Mouse (Mus musculus) spleen, embryonic (tissue): ENCODE measurements around the gene Nabp1.

Source experiments
- CTCF ChIA-PET: fragments of 350-600 bp; sonication (Branson Sonifier 250); formaldehyde crosslinking; loops from one replicate; lab custom pipeline; 2022; lab: Charles Lee

Gene Nabp1

DNA sequence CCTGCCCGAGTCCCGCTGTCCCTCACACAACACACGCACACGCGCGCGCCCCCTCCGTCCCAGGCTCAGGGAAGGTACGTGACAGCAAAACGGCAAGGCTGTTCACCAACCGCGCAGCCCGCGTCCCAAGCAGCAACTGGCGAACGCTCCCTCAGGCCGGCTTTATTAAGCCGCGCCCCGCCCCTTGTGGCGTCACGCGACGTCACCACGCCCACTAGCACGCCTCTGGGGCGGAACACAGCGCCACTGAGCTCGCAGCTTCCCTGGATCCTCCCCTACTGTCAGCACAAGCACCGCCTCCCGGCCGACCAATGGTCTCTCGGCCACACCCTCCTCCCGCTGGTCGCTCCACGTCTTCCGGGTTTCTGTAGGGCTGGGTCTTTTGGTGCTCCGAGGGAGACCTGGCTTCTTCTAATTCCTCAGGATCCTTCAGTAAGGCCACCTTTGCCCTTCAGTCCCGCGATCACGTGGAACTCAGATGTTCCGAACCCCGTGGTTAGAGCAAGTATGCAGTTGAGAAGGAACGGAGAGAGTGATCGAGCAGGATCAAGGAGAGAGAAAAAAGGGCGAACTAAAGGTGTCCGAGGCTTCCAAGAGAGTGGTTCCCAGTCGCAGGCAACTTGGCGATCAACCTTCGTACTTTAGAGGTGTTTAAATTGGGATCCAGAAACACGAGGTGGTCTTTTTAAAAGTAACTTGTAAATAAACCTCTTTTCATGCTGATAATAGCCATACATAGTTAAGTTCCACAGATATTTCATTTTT is at the start of gene Nabp1:
Nabp1 (minus strand) TSS at position 164 of the 765 bp plus-strand sequence.
- CTCF ChIA-PET, result no interaction called here

DNA sequence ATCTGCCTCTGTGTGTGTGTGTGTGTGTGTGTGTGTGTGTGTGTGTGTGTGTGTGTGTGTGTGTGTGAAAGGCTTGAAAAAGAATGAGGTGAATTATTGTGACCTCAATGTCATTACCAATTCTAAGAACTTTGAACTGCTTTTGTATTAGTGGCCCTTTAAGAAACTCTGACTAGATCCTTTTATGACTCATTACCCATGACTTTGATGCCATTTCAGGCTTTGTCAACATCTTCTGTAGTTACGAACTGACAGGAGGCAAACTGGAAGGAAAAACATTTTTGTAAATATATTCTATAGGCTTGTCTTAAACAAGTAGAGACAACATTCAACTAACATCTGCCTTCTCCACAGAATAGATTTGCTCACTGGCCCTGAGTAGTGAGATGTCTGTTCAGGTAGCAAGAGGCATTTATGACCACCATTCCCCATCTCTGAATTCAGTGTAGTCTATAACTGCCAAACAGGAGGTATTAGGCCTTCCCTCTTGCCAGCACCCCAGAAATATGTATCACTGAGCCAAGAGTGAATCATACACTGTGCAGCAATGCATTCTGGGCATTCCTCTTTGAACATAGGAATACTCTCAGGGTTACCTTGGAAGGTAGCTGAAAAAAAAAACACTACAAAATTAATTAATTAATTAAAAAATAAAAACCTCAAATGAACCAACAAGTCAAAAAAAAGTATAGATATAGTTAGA is 47.5 kb upstream of the Nabp1 start:
- CTCF ChIA-PET, result no interaction called here

DNA sequence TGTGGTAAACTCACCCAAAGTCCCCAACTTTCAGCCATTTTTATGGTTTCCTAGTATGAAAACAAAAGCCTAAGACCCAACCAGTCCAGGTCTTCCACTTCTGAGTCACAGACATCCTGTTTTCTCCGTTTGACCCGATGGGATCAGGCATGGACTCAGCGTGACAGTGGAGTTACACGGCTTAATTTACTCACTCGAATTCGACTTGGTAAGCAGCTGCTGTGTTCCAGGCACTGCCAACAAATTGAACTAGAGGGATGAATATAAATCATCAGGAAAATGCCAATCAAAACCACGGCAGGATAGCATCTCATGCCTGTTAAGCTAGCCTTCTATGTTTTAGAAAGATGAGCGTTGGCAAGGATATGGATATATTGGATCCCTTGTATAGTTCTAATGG is 43.4 kb upstream of the Nabp1 start:
- CTCF ChIA-PET, result no interaction called here

DNA sequence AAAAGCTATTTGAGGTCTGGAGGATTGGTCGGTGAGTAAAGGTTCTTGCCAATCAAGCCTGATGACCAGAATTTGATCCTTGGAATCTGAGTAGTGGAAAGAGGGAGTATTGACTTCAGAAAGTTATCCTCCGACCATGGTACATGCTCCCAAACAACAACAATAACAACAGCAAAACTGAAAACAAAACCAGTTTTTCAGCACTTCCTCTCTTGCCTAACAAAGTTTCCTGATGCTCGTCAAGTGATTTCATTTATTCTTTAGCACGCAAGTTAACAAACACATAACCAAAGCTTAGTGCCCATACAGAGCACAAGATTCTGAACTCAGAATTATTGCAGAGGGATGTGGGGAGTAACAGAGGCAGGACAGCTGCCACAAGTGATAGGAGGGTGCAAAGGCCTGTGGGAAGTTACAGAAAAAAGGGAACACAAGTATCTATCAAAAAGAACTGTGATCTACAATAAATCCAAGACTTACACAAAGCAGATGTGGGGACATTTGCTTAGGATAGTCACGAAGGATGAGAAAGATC is 42.1 kb upstream of the Nabp1 start:
- CTCF ChIA-PET, result interaction anchor here (0.6 kb wide), 1 partner anchor 826 kb away, joined by 3 read pairs; no protein-coding TSS in a partner anchor

DNA sequence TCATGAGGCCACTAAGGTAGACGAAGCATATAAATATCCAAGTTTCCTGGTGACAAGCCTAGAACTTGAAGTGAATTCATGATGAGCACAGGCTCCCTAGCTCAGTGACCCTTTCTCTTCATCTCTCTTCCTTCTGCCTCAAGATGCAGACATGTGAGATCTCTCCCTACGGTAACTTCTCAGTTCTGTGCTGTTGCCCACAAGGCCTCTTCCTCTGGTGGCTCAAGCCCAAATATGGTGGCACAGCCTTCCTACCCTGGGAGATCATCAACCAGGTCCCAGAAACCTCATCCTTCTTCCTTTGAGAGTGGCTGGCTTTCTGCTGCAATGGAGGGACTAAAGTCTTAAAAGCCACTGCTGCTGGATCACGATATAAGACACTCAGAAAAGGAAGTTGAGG is 40.9 kb upstream of the Nabp1 start:
- CTCF ChIA-PET, result no interaction called here

DNA sequence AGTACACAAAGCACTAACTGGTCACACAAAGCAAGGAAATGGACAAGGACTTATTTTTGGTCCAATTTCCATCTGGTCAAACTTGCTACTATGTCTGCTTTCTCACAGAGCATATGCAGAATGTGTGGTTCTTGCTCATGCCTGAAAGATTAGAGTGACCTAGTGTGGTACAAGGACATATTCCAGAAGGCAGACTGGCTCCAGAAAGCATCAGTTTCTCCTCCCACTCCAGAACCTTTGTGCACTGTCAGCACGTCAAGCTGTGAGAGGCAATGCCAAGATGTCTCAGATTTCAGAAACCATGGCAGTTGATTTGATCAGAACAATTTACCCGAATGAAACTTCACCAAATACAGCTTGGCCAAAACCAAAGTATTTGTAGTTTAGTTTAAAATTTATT is 37.4 kb upstream of the Nabp1 start:
- CTCF ChIA-PET, result no interaction called here

DNA sequence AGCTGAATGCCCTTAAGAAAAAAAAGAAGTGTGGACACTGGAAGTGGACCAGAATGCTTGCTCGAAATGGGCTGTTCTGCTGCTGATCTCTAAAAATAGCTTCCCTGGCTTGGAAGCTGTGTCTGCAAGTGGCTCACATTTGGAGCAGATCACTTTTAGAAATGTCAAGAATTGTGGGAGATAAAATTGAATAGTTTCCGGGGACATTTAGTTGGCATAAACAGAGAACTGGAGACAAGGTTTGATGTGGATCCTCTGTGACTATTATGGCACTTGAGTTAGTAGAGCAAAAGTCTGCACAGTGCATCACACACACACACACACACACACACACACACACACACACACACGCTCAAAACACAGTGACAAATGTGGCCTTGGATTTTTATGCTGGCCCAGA is 36.8 kb upstream of the Nabp1 start:
- CTCF ChIA-PET, result no interaction called here

DNA sequence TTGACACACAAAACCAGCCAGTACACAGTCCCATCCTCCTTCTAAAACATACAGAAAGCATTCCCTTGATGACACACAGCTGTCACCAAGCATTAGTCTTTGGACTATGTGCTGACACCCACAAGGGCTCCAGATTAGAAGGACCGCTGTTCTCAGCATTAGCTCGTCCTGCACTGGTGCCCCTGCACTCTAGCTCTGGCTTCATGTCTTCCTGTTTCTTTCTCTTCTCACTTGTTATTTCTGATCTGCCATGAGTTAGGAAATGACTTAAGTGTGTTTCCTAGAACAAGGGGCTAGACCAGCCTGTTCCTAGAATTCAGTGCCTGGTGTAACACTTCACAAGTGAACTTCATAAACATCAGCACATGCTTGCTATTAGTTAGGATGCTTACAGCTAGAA is 36.2 kb upstream of the Nabp1 start:
- CTCF ChIA-PET, result no interaction called here

DNA sequence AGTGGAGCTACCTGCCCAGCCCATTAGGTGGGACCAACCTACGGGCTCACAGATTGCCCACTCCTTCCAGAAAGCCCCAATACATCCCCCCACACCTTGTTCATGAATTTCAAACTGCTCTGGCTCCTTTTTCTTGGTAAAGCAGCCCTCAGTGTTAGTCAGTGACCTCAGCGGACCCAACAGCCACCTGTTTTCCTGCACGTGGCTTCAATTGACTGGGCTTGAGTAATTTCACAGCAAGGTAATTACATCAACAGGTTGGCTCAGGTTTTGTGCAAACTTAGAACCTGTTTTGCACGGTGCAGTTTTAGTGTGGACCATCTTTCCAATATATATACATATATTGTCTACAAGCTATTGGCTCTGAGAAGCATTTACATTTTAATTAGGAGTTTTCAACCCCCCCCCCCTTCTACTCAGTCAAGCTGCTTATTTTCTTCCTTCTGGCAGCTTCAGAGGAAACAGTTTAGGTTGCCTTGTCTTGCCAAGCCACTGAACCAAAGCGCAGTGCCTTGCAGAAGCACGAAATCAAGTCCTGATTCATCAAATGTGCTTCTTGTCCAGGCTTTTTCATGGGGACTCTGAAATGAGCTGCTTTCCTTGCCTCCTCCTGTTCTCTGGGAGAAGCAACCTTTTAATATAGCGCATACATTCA is 35.0 kb upstream of the Nabp1 start:
- CTCF ChIA-PET, result interaction anchor here (0.9 kb wide), 1 partner anchor 29 kb away, joined by 3 read pairs; no protein-coding TSS in a partner anchor

DNA sequence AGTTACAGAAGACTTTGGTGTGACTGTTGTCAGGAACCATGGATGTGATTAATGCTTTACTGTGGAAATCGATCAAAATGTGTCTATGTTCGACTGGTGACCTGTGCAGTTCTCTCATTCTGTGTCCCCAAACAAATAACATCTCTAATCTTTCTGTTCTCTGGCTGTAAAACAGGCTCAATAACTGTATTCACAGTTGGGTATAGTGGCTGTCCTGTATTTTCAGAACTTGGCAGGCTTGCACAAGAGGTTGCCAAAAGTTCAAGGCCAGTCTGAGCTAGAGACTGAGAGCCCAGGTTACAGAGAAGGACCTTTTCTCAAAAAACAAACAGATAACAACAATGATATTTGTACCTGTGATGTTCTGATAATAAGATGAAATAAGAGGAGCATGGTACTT is 34.1 kb upstream of the Nabp1 start:
- CTCF ChIA-PET, result interaction anchor here (0.6 kb wide), 1 partner anchor 205 kb away, joined by 6 read pairs; no protein-coding TSS in a partner anchor

DNA sequence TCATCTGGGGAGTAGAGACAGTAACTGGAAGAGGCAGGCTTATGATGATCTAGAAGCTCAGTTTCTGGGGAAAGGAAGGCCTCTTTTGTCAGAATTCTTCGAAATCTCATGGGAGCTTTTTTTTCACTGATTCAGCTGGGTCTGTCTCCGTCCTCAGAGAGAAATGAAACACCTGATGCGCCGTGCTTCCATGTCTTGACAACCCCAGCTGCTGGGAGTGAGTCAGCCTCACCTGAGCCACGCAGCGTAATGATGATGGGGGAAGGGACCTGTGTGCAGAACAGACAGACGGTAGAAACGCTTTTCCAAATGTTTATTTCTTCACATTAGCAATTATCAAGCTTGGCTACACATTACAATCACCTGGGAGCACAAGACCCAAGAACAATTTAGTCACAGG is 31.6 kb upstream of the Nabp1 start:
- CTCF ChIA-PET, result no interaction called here

DNA sequence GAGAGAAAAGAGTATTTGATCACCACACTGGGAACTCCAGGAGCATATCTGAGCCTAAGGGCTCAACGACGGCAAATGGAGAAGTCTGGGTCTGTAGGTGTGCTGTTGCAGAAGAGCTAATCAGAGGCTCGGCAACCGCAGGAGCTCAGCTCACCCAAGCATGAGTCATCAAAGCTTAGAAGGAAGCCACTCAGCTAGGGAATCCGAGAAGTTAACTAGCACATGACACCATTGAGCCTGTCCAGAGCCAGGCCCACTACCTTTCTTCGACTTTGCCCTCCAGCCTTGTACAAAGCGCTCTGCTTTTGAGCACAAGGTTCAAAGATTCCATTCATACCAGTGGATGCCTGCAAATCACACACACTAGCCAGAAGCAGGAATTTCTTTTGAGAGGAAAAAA is 30.9 kb upstream of the Nabp1 start:
- CTCF ChIA-PET, result interaction anchor here (0.7 kb wide), 1 partner anchor 42 kb away, joined by 4 read pairs; no protein-coding TSS in a partner anchor

DNA sequence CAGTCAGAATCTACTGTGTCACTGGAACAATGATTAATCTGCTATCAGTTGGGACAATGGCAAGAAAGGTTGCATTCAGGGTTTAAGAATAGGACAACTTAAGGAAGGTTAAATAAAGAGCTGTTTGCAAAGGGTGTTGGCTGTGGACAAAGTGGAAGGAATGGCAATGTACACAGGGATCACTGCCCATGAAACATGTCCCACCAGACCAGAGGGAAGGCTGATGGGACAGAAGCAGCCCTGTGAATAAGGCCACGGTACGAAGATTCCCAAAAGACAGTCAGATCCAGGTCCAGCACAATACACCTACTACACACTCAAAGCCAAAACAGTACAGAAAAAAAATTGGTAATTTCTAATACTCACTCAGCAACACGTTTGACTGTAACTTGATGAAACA is 30.3 kb upstream of the Nabp1 start:
- CTCF ChIA-PET, result interaction anchor here (0.6 to 0.7 kb wide), 2 partner anchors 21 to 42 kb away, joined by 4 read pairs; no protein-coding TSS in a partner anchor

DNA sequence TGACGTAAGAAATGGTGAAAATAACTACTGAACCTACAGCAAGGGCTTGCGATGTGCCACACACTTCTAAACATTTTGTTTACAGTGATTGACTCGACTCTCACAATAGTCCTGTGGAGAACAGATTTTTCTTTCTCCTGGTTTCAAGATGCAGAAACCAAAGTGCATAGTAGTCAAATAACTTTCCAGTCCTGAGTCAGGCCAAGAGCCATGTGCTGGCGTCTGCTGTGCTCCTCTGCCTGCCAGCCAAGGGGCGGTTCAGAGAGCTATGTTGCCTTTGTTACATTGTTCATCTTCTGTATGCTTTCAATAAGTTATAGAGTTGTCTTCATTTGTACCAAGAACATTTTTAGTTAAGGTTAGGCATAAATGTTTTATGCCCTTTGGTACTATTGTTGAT is 29.2 kb upstream of the Nabp1 start:
- CTCF ChIA-PET, result no interaction called here

DNA sequence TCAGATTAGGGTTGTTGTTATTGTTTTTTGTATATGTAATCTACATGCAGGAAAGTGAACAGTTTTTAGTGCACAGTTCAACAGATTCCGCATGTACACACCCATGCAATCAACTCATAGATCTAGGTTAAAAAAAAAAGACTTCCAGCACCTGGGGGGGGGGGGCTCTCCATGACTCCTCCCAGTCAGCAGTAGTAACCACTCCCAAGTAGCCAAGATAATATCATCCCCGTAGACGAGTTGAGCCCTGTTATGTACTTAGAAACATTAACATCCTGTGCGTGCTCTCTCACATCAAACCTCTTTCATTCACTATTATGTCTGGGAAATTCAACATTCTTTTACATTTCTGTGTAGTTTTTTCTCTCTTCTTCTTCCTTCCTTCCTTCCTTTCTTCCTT is 28.0 kb upstream of the Nabp1 start:
- CTCF ChIA-PET, result interaction anchor here (0.8 kb wide), 1 partner anchor 35 kb away, joined by 24 read pairs; no protein-coding TSS in a partner anchor

DNA sequence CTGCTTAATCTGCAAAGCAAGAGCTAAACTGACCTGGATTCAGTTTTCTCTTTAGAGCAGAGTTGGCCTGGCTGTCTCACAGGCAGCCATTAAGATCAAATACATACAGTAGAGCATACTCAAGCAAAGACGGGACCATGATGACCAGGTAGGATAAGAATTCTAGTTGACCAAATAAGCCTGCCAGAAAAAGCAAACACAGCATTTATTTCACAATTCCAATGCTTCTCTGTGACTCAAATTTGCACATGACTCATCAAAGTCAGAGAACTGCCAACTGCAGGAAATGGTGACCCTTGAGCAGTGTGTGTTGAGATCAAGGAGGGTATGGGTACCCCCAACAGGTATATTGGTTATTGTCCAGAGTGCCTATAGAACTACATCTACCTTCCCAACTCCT is 27.4 kb upstream of the Nabp1 start:
- CTCF ChIA-PET, result no interaction called here

DNA sequence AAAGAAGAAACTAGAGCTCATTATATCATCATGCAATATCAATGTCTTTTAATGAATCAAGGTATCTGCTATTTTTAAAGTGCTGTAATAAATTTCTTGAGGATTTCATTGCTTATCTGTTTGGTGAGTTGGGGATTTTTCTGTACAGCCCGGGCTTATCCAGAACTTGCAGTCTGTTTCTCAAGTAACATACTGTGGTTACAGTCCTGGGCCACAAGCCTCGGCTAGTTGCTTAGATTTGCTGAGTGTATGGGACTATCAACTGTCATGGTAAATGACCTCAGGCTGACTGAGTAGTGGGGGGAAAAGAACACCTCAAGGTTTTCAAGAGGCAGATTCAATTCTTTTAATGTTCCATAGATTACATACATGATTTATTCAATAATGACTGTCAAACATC is 24.8 kb upstream of the Nabp1 start:
- CTCF ChIA-PET, result interaction anchor here (0.7 kb wide), 1 partner anchor 152 kb away, joined by 6 read pairs; no protein-coding TSS in a partner anchor

DNA sequence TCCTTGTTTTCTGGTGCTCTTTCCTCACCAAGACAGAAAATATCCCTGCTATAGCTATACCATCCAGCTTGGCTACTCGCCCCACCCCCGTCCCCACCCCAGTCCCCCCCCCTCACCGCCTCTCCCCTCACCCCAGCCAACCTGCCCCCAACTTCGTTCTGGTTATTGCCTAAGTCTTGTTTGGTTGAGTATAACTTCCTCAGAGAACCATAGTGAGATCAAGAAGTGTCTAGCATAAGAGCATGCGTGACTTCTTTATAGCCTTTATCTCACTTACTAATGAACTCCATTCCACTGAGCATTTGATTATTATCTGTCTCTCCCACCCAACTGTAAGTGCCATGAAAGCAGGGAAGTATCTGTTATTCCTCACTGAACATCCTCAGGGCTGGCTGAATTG is 24.1 kb upstream of the Nabp1 start:
- CTCF ChIA-PET, result no interaction called here

DNA sequence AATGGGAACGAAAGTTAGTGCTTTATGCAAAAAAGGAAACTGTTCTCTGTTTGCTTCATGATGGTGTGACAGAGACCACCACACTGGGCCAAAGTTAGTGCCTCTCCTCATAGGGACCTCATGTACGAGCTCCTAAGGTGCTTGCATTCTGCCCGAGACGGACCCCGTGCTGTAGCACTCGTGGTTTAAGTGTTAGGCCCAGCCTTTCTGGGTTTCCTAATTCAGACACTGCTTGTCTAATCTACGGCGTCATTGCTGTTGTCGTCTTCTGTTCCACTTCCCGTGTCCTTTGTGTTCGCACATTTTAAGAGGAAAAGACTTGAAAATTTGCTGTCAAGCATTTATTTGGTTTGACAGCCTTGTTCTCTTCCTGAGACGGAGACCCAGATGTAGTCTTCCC is 23.0 kb upstream of the Nabp1 start:
- CTCF ChIA-PET, result interaction anchor here (0.5 kb wide), 1 partner anchor 81 kb away, joined by 3 read pairs; no protein-coding TSS in a partner anchor

DNA sequence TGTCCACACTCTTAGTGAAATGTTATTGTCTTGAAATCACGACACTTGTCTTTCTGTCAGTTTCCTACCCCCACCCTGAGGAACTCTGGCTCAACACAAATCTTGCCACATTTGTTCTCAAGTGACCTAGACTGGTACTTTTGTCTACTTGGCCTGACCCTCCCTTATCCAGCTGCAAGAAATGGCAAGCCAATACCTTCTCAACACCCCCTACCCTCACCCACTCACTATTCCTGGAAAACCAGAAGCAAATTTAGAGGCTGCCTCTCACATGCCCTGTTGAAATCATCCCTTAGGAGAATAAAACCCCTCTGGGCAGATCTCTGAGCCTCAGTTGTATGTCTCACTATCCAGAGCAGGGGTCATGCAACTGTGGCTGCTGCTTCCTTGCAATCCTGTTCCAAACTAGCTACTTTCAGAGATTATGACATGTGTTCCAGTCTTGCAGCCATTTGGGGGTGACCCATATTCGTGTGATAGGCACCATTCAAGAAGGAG is 20.4 kb upstream of the Nabp1 start:
- CTCF ChIA-PET, result no interaction called here

DNA sequence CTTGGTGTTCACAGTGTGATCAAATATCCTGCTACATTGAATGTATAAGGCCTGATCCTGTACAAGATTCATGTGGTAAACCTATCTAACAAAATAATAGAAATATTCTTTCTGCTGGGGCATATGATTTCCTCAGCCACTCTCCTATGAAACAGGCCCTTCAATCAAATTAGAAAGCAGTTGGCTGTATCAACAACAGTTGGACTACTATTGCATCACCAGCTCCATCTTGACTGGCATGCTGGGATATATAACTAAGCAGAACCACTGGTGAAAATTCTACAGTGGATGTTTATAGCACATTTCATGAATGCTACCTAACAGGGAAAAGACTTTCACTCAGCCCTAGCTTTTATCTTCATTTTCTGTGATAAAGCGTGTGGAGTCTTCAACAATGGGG is 17.9 kb upstream of the Nabp1 start:
- CTCF ChIA-PET, result no interaction called here
